In the genomic region with DNA sequence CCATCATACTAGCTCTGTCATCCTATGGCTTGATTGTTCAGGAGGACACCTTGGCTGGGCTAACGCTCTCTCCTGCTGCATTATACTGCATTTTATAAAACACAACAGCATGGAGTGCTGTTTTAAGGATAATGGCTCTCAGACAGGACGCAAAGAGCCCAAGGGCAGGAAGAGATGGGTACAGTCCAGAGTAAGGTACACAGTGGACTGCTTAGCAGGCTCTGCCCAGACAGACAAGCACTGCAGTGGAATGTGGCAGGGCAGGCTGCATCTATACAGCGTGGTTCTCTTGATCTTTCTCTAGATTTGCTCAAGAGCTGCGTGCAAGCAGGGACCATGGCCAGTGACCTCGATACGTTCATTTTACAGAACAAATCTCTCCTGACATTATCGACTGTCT, we compare ENCODE assay signal across 24 mouse cellular contexts.
DNase-seq lines count a peak whose midpoint lies in the region; ATAC-seq lines count a peak whose summit lies in the region.
"Had no signal": no experiment of that assay in that cellular context is flagged by ENCODE, and none has a peak within 500 bp of the region (broad histone marks: within the 10 kb centered on the region; RNA-seq: fewer than 3 reads in every experiment).

No protein-coding gene starts in this region.

- peaks cover under 1% of the 10 kb centered on the region; the same call in 1 of the 2 replicates for H3K4me1 ChIP-seq in hindbrain, embryonic 16.5 days (ENCODE audit: control insufficient read depth, insufficient read depth, low read depth, low read length)
- H3K4me1 ChIP-seq in hindbrain, embryonic 12.5 days, result peaks cover 11% of the 10 kb centered on the region; the same call in 1 of the 2 replicates
- peaks cover 9% of the 10 kb centered on the region; the same call in 1 of the 2 replicates for H3K4me1 ChIP-seq in midbrain, embryonic 16.5 days (ENCODE audit: control insufficient read depth, insufficient read depth, low read length)
- H3K4me1 ChIP-seq in midbrain, embryonic 14.5 days (ENCODE audit: control insufficient read depth, insufficient read depth, low read length), result peaks cover 8% of the 10 kb centered on the region; the same call in 1 of the 2 replicates
- H3K4me1 ChIP-seq in neural tube, embryonic 15.5 days, result 0 out of 2 replicates have a peak, but pooled peaks cover 5% of the 10 kb centered on the region
- H3K4me1 ChIP-seq: embryonic facial prominence, embryonic 15.5 days; heart, embryonic 13.5 days had no signal

- peak; percentile 34 for DNase-seq in heart, adult 11 months
- no peak for DNase-seq in heart, adult 18-20 months
- no peak for DNase-seq in midbrain, embryonic 14.5 days
- no peak for DNase-seq in cerebellum, adult 8-10 months
- DNase-seq: adrenal gland, adult 8-10 months; adrenal gland, postnatal 36 days; B cell, adult 2 months; cerebellum, adult 2 months; cerebellum, postnatal 14 days; embryo, embryonic 11 days; gastrocnemius, postnatal 36 days; heart, adult 2 months; heart, postnatal 36 days had no signal

- H3K4me3 ChIP-seq in hindbrain, embryonic 16.5 days (ENCODE audit: low read length), result no peak overlapping the region
- H3K4me3 ChIP-seq in hindbrain, embryonic 12.5 days, result no peak overlapping the region
- H3K4me3 ChIP-seq in midbrain, embryonic 16.5 days (ENCODE audit: low read depth, low read length), result no peak overlapping the region
- H3K4me3 ChIP-seq in midbrain, embryonic 14.5 days (replicated peaks; ENCODE audit: low read depth, low read length), result no peak overlapping the region
- H3K4me3 ChIP-seq in neural tube, embryonic 15.5 days (replicated peaks), result no peak overlapping the region
- H3K4me3 ChIP-seq: embryonic facial prominence, embryonic 15.5 days; erythroblast, embryonic 14.5 days; forebrain, embryonic 10.5 days; heart, adult 2 months; heart, embryonic 13.5 days had no signal

- no peaks in the 10 kb centered on the region for H3K36me3 ChIP-seq in hindbrain, embryonic 16.5 days (ENCODE audit: control insufficient read depth, insufficient read depth, low read length)
- H3K36me3 ChIP-seq in hindbrain, embryonic 12.5 days, result no peaks in the 10 kb centered on the region
- H3K36me3 ChIP-seq in midbrain, embryonic 16.5 days (ENCODE audit: control insufficient read depth, insufficient read depth, low read length), result no peaks in the 10 kb centered on the region
- no peaks in the 10 kb centered on the region for H3K36me3 ChIP-seq in midbrain, embryonic 14.5 days (ENCODE audit: control insufficient read depth, insufficient read depth, low read length)
- no peaks in the 10 kb centered on the region for H3K36me3 ChIP-seq in neural tube, embryonic 15.5 days
- H3K36me3 ChIP-seq: embryonic facial prominence, embryonic 15.5 days; forebrain, embryonic 10.5 days; heart, embryonic 13.5 days had no signal

- no peaks in the 10 kb centered on the region for H3K9me3 ChIP-seq in hindbrain, embryonic 16.5 days (ENCODE audit: control insufficient read depth, low read length)
- H3K9me3 ChIP-seq in hindbrain, embryonic 12.5 days (replicated peaks), result no peaks in the 10 kb centered on the region
- H3K9me3 ChIP-seq in midbrain, embryonic 16.5 days (replicated peaks; ENCODE audit: control insufficient read depth, low read length, poor library complexity, severe bottlenecking), result no peaks in the 10 kb centered on the region
- no peaks in the 10 kb centered on the region for H3K9me3 ChIP-seq in midbrain, embryonic 14.5 days (ENCODE audit: control insufficient read depth, low read length)
- H3K9me3 ChIP-seq in neural tube, embryonic 15.5 days (replicated peaks), result no peaks in the 10 kb centered on the region
- H3K9me3 ChIP-seq: embryonic facial prominence, embryonic 15.5 days; forebrain, embryonic 10.5 days; heart, embryonic 13.5 days had no signal

- H3K27me3 ChIP-seq in hindbrain, embryonic 16.5 days (replicated peaks; ENCODE audit: control insufficient read depth, insufficient read depth, low read length), result no peaks in the 10 kb centered on the region
- H3K27me3 ChIP-seq in hindbrain, embryonic 12.5 days, result no peaks in the 10 kb centered on the region
- H3K27me3 ChIP-seq in midbrain, embryonic 16.5 days (ENCODE audit: control insufficient read depth, insufficient read depth, low read depth, low read length), result no peaks in the 10 kb centered on the region
- H3K27me3 ChIP-seq in midbrain, embryonic 14.5 days (ENCODE audit: control insufficient read depth, insufficient read depth, low read length), result no peaks in the 10 kb centered on the region
- no peaks in the 10 kb centered on the region for H3K27me3 ChIP-seq in neural tube, embryonic 15.5 days (replicated peaks)
- H3K27me3 ChIP-seq: embryonic facial prominence, embryonic 15.5 days; heart, embryonic 13.5 days had no signal

- 73% methylated on average over 7 of the region's 7 CpGs for WGBS in hindbrain, embryonic 16.5 days
- WGBS in hindbrain, embryonic 12.5 days, result 80% methylated on average over 7 of the region's 7 CpGs
- 80% methylated on average over 7 of the region's 7 CpGs for WGBS in midbrain, embryonic 16.5 days
- 82% methylated on average over 7 of the region's 7 CpGs for WGBS in midbrain, embryonic 14.5 days
- 72% methylated on average over 7 of the region's 7 CpGs for WGBS in neural tube, embryonic 15.5 days

- H3K27ac ChIP-seq in hindbrain, embryonic 16.5 days (ENCODE audit: low read depth, low read length), result no peak overlapping the region
- H3K27ac ChIP-seq in hindbrain, embryonic 12.5 days, result no peak overlapping the region
- H3K27ac ChIP-seq in midbrain, embryonic 16.5 days (ENCODE audit: low read length), result no peak overlapping the region
- no peak overlapping the region for H3K27ac ChIP-seq in midbrain, embryonic 14.5 days (replicated peaks; ENCODE audit: low read depth, low read length)
- H3K27ac ChIP-seq in neural tube, embryonic 15.5 days (replicated peaks), result no peak overlapping the region
- H3K27ac ChIP-seq: embryonic facial prominence, embryonic 15.5 days; heart, adult 2 months; heart, embryonic 13.5 days had no signal

- 0 out of 2 replicates have a peak, but pooled peaks have one; percentile 51 for ATAC-seq in hindbrain, embryonic 16.5 days
- ATAC-seq in hindbrain, embryonic 12.5 days (ENCODE audit: low FRiP score), result no peak
- peak; percentile 57; the same call in 1 of the 2 replicates for ATAC-seq in midbrain, embryonic 16.5 days
- ATAC-seq in midbrain, embryonic 14.5 days (ENCODE audit: low FRiP score, low TSS enrichment), result no peak
- peak; percentile 58; the same call in 1 of the 2 replicates for ATAC-seq in neural tube, embryonic 15.5 days (ENCODE audit: low FRiP score)
- ATAC-seq: CD4-positive, CD25-positive, alpha-beta regulatory T cell, adult 4 months; forebrain, embryonic 14.5 days; intestine, postnatal 0 days had no signal

- H3K9ac ChIP-seq in hindbrain, embryonic 16.5 days (ENCODE audit: low read depth, low read length), result no peak overlapping the region
- no peak overlapping the region for H3K9ac ChIP-seq in hindbrain, embryonic 12.5 days
- no peak overlapping the region for H3K9ac ChIP-seq in midbrain, embryonic 16.5 days (ENCODE audit: low read depth, low read length)
- H3K9ac ChIP-seq in midbrain, embryonic 14.5 days (replicated peaks; ENCODE audit: low read length), result no peak overlapping the region
- H3K9ac ChIP-seq in neural tube, embryonic 15.5 days (replicated peaks), result no peak overlapping the region
- H3K9ac ChIP-seq: embryonic facial prominence, embryonic 15.5 days; heart, embryonic 13.5 days had no signal

- H3K4me2 ChIP-seq in hindbrain, embryonic 16.5 days (ENCODE audit: low read length), result no peak overlapping the region
- no peak overlapping the region for H3K4me2 ChIP-seq in hindbrain, embryonic 12.5 days (replicated peaks)
- no peak overlapping the region for H3K4me2 ChIP-seq in midbrain, embryonic 16.5 days (ENCODE audit: low read length)
- H3K4me2 ChIP-seq in midbrain, embryonic 14.5 days (ENCODE audit: low read length), result no peak overlapping the region
- H3K4me2 ChIP-seq in neural tube, embryonic 15.5 days, result no peak overlapping the region
- H3K4me2 ChIP-seq: embryonic facial prominence, embryonic 15.5 days; heart, embryonic 13.5 days had no signal

Comparison
In these comparisons a context has a peak if more than half of its experiments do, and no peak if none do; other contexts are left out.
1. ATAC-seq: peak in hindbrain, embryonic 16.5 days (single experiment), midbrain, embryonic 16.5 days (single experiment) and neural tube, embryonic 15.5 days (single experiment); none in hindbrain, embryonic 12.5 days (single experiment) and midbrain, embryonic 14.5 days (single experiment).